ENCODE assay signal across 7 mouse cellular contexts in the genomic region with DNA sequence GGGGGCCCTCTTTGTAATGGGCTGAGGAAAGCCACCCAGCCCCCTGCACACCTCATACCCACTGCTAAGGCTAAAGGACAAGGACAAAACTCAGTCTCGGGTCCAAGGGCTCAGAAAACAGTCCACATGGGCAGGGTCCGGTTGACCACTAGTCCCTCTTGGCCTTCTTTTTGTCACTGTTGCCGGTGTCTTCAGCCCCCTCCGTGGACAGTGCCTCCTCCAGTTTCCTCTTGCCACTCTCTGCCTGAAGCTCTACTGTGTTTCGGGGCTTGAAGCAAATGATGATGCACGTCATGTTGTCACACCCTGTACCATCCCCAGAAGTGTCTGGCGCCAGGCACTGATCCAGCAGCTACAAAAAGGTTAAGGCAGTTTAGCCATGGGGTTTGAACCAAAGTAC. TPM values are rescaled to one million over a fixed set of nuclear protein-coding genes. Genes with fewer than 3 reads are reported as not detected.
DNase-seq lines count a peak whose midpoint lies in the region; ATAC-seq and TF ChIP-seq lines count a peak whose summit lies in the region.

No protein-coding gene starts in this region.

- 88% methylated on average over 7 of the region's 7 CpGs for WGBS in liver, adult 2 months
- WGBS in forebrain, embryonic 12.5 days: 80% methylated on average over 7 of the region's 7 CpGs
- WGBS in limb, embryonic 10.5 days: 85% methylated on average over 7 of the region's 7 CpGs
- 88% methylated on average over 7 of the region's 7 CpGs for WGBS in olfactory bulb, adult 2 months

- TF ChIP-seq POLR2A in liver, adult 2 months (IDR thresholded peaks at IDR 0.05; ENCODE audit: extremely low read depth, insufficient read depth, low read length): no peak
- no peak for TF ChIP-seq POLR2A in olfactory bulb, adult 2 months (IDR thresholded peaks at IDR 0.05; ENCODE audit: insufficient read depth, low read depth, low read length)

- peaks cover 4% of the 10 kb centered on the region for H3K4me1 ChIP-seq in liver, adult 2 months (ENCODE audit: control insufficient read depth, insufficient read depth, low read length)
- peaks cover 25% of the 10 kb centered on the region for H3K4me1 ChIP-seq in forebrain, embryonic 12.5 days
- peaks cover 21% of the 10 kb centered on the region for H3K4me1 ChIP-seq in limb, embryonic 10.5 days
- H3K4me1 ChIP-seq in olfactory bulb, adult 2 months (ENCODE audit: control insufficient read depth, insufficient read depth, low read length): peaks cover 17% of the 10 kb centered on the region

- H3K9me3 ChIP-seq in forebrain, embryonic 12.5 days: peaks cover 5% of the 10 kb centered on the region
- H3K9me3 ChIP-seq in limb, embryonic 10.5 days (replicated peaks): peaks cover 4% of the 10 kb centered on the region; the same call in 1 of the 2 replicates

- H3K27me3 ChIP-seq in liver, adult 2 months (ENCODE audit: control insufficient read depth, insufficient read depth, low read length): no peaks in the 10 kb centered on the region
- H3K27me3 ChIP-seq in forebrain, embryonic 12.5 days: no peaks in the 10 kb centered on the region
- no peaks in the 10 kb centered on the region for H3K27me3 ChIP-seq in limb, embryonic 10.5 days (ENCODE audit: low read depth, poor library complexity, severe bottlenecking)

- H3K9ac ChIP-seq in liver, adult 2 months (ENCODE audit: low read depth, low read length): peak overlapping the region; percentile 76; the same call in 1 of the 2 replicates
- peak overlapping the region; percentile 31 for H3K9ac ChIP-seq in forebrain, embryonic 12.5 days

- ATAC-seq in forebrain, embryonic 12.5 days (ENCODE audit: low FRiP score): no peak

- H3K4me3 ChIP-seq in liver, adult 2 months (ENCODE audit: insufficient read depth, low read depth, low read length): peak overlapping the region; percentile 66
- peak overlapping the region; percentile 88 for H3K4me3 ChIP-seq in forebrain, embryonic 12.5 days (replicated peaks)
- peak overlapping the region; percentile 87 for H3K4me3 ChIP-seq in limb, embryonic 10.5 days
- peak overlapping the region; percentile 53 for H3K4me3 ChIP-seq in olfactory bulb, adult 2 months (ENCODE audit: insufficient read depth, low read depth, low read length)

- H3K79me2 ChIP-seq in liver, adult 2 months (ENCODE audit: control insufficient read depth, insufficient read depth, low read length): peaks cover 7% of the 10 kb centered on the region

- peak overlapping the region; percentile 59; the same call in 1 of the 2 replicates for H3K27ac ChIP-seq in liver, adult 2 months (replicated peaks; ENCODE audit: insufficient read depth, low read depth, low read length)
- peak overlapping the region; percentile 79 for H3K27ac ChIP-seq in forebrain, embryonic 12.5 days
- H3K27ac ChIP-seq in limb, embryonic 10.5 days: peak overlapping the region; percentile 95
- 0 out of 2 replicates have a peak overlapping the region, but pooled peaks have one; percentile 28 for H3K27ac ChIP-seq in olfactory bulb, adult 2 months (ENCODE audit: insufficient read depth, low read depth, low read length)

- H3K36me3 ChIP-seq in liver, adult 2 months (ENCODE audit: control insufficient read depth, insufficient read depth, low read length): peaks cover 40% of the 10 kb centered on the region
- H3K36me3 ChIP-seq in forebrain, embryonic 12.5 days (replicated peaks): peaks cover 79% of the 10 kb centered on the region
- peaks cover 85% of the 10 kb centered on the region for H3K36me3 ChIP-seq in limb, embryonic 10.5 days

- no peak for DNase-seq in liver, adult 2 months (ENCODE audit: extremely low read depth, low read depth, low spot score)
- DNase-seq in liver: no peak
- no peak for DNase-seq in limb, embryonic 10.5 days (ENCODE audit: low spot score)
- no peak for DNase-seq in frontal cortex, postnatal 14 days (ENCODE audit: low spot score in 2 of 2)
- no peak for DNase-seq in spleen, adult 12 weeks (ENCODE audit: low spot score)

- TF ChIP-seq CTCF in liver, adult 2 months (IDR thresholded peaks at IDR 0.05; ENCODE audit: low read depth, low read length): no peak
- no peak for TF ChIP-seq CTCF in olfactory bulb, adult 2 months (IDR thresholded peaks at IDR 0.05; ENCODE audit: insufficient read depth, low read depth, low read length)

- H3K4me2 ChIP-seq in forebrain, embryonic 12.5 days: peak overlapping the region; percentile 83

RNA-seq across cellular contexts. Expression of gene Zfp513, which starts 0.8 kb away (rescaled TPM):
- 3.1 and 4.2 TPM in 2 replicates for total RNA-seq in liver, adult 2 months (2014; rRNA removed)
- polyA plus RNA-seq in liver, adult 2 months (2012; rRNA removed): 17.6 and 27.6 TPM in 2 replicates
- polyA plus RNA-seq in forebrain, embryonic 12.5 days (2016; fragmentation: Nextera tagmentation; extraction: Ambion mirVana): 14.3 and 17.7 TPM in 2 replicates
- 11.8 and 11.9 TPM in 2 replicates for polyA plus RNA-seq in limb, embryonic 10.5 days (2016; fragmentation: Nextera tagmentation; extraction: Ambion mirVana)
- not detected in 2 replicates for polyA plus RNA-seq in olfactory bulb, adult 2 months (2012; ENCODE audit: insufficient read depth, insufficient read length, low replicate concordance, missing spikeins)

RNA-seq across cellular contexts. Expression of gene Eif2b4, which starts 9.7 kb away (rescaled TPM):
- 18.5 and 18.7 TPM in 2 replicates for total RNA-seq in liver, adult 2 months (2014; rRNA removed)
- 47.2 and 51.0 TPM in 2 replicates for polyA plus RNA-seq in liver, adult 2 months (2012; rRNA removed)
- polyA plus RNA-seq in forebrain, embryonic 12.5 days (2016; fragmentation: Nextera tagmentation; extraction: Ambion mirVana): 65.0 and 72.0 TPM in 2 replicates
- 85.7 and 89.6 TPM in 2 replicates for polyA plus RNA-seq in limb, embryonic 10.5 days (2016; fragmentation: Nextera tagmentation; extraction: Ambion mirVana)
- polyA plus RNA-seq in olfactory bulb, adult 2 months (2012; ENCODE audit: insufficient read depth, insufficient read length, low replicate concordance, missing spikeins): not detected in 2 replicates

RNA-seq across cellular contexts. Expression of gene Snx17, which starts 9.9 kb away (rescaled TPM):
- total RNA-seq in liver, adult 2 months (2014; rRNA removed): 13.3 and 13.7 TPM in 2 replicates
- 19.1 and 22.5 TPM in 2 replicates for polyA plus RNA-seq in liver, adult 2 months (2012; rRNA removed)
- polyA plus RNA-seq in forebrain, embryonic 12.5 days (2016; fragmentation: Nextera tagmentation; extraction: Ambion mirVana): 138 and 141 TPM in 2 replicates
- polyA plus RNA-seq in limb, embryonic 10.5 days (2016; fragmentation: Nextera tagmentation; extraction: Ambion mirVana): 128 and 140 TPM in 2 replicates
- not detected in 2 replicates for polyA plus RNA-seq in olfactory bulb, adult 2 months (2012; ENCODE audit: insufficient read depth, insufficient read length, low replicate concordance, missing spikeins)

RNA-seq across cellular contexts. Expression of gene Ppm1g, which starts 17.6 kb away (rescaled TPM):
- 19.7 and 23.5 TPM in 2 replicates for total RNA-seq in liver, adult 2 months (2014; rRNA removed)
- 31.6 and 32.3 TPM in 2 replicates for polyA plus RNA-seq in liver, adult 2 months (2012; rRNA removed)
- 169 TPM in 2 replicates for polyA plus RNA-seq in forebrain, embryonic 12.5 days (2016; fragmentation: Nextera tagmentation; extraction: Ambion mirVana)
- polyA plus RNA-seq in limb, embryonic 10.5 days (2016; fragmentation: Nextera tagmentation; extraction: Ambion mirVana): 189 and 210 TPM in 2 replicates
- polyA plus RNA-seq in olfactory bulb, adult 2 months (2012; ENCODE audit: insufficient read depth, insufficient read length, low replicate concordance, missing spikeins): not detected in 2 replicates

RNA-seq across cellular contexts. Expression of gene Gtf3c2, which starts 23.0 kb away (rescaled TPM):
- 10.9 and 17.5 TPM in 2 replicates for total RNA-seq in liver, adult 2 months (2014; rRNA removed)
- 21.0 and 33.0 TPM in 2 replicates for polyA plus RNA-seq in liver, adult 2 months (2012; rRNA removed)
- polyA plus RNA-seq in forebrain, embryonic 12.5 days (2016; fragmentation: Nextera tagmentation; extraction: Ambion mirVana): 102 and 110 TPM in 2 replicates
- 120 and 136 TPM in 2 replicates for polyA plus RNA-seq in limb, embryonic 10.5 days (2016; fragmentation: Nextera tagmentation; extraction: Ambion mirVana)
- polyA plus RNA-seq in olfactory bulb, adult 2 months (2012; ENCODE audit: insufficient read depth, insufficient read length, low replicate concordance, missing spikeins): not detected in 2 replicates

Comparison
In these comparisons a context has a peak if more than half of its experiments do, and no peak if none do; other contexts are left out.
1. H3K27ac ChIP-seq: peak in every context shown above with its lines; median percentile 95 in limb, embryonic 10.5 days; 79 in forebrain, embryonic 12.5 days; 59 in liver, adult 2 months; 28 in olfactory bulb, adult 2 months.
2. RNA of gene Eif2b4, which starts 9.7 kb away (polyA plus RNA-seq): 85.7 to 89.6 TPM in limb, embryonic 10.5 days, 65.0 to 72.0 TPM in forebrain, embryonic 12.5 days and 47.2 to 51.0 TPM in liver, adult 2 months; not detected in olfactory bulb, adult 2 months; every median in the first group is over 10 times any median in the second.
3. Peak in every context shown above with its lines, with median percentiles within 50 percentile points of each other: H3K4me3 ChIP-seq.